Mouse (Mus musculus) liver, embryonic 11.5 days (tissue): Measurements from ENCODE around the gene Adamts6. TPM values are rescaled to one million over a fixed set of nuclear protein-coding genes. Genes with fewer than 3 reads are reported as not detected.

Source experiments
- ATAC-seq: fragments of 200-750 bp; cut with Nextera tagmentation; replicated peaks from 2 replicates; pipeline ENCODE4 v1.8.0; 2017; ENCODE audit warnings: moderate number of reproducible peaks, mild to moderate bottlenecking, moderate TSS enrichment, moderate library complexity; ENCODE audit not compliant: low FRiP score
- DNase-seq: peaks from one replicate; pipeline ENCODE4 v3.0.0-alpha.2; 2017; ENCODE audit warnings: low spot score
- H3K27ac ChIP-seq: fragments of 300-500 bp; sonication (generic); 2 replicates; pipeline ENCODE4 v1.5.1; 2014; ENCODE audit warnings: mild to moderate bottlenecking, low read depth, low read length, control low read depth
- H3K27me3 ChIP-seq: fragments of 300-500 bp; sonication (generic); replicated peaks from 2 replicates; pipeline ENCODE4 v1.6.1; 2014; ENCODE audit warnings: low read length, mixed read lengths; ENCODE audit not compliant: control insufficient read depth, insufficient read depth
- H3K36me3 ChIP-seq: fragments of 300-500 bp; sonication (generic); 2 replicates; pipeline ENCODE4 v1.6.1; 2014; ENCODE audit warnings: mild to moderate bottlenecking, low read length, moderate library complexity, mixed read lengths; ENCODE audit not compliant: control insufficient read depth, insufficient read depth
- H3K4me1 ChIP-seq: fragments of 300-500 bp; sonication (generic); replicated peaks from 2 replicates; pipeline ENCODE4 v1.6.1; 2014; ENCODE audit warnings: low read length, mixed read lengths; ENCODE audit not compliant: control insufficient read depth, insufficient read depth
- H3K4me2 ChIP-seq: fragments of 300-500 bp; sonication (generic); 2 replicates; pipeline ENCODE4 v1.6.1; 2014; ENCODE audit warnings: mild to moderate bottlenecking, control low read depth, moderate library complexity
- H3K4me3 ChIP-seq: fragments of 300-500 bp; sonication (generic); 2 replicates; pipeline ENCODE4 v1.5.1; 2014; ENCODE audit warnings: low read depth, low read length, control low read depth
- H3K9ac ChIP-seq: fragments of 300-500 bp; sonication (generic); 2 replicates; pipeline ENCODE4 v1.6.1; 2014; ENCODE audit warnings: low read depth, low read length, control low read depth
- H3K9me3 ChIP-seq: fragments of 300-500 bp; sonication (generic); 2 replicates; pipeline ENCODE4 v1.6.1; 2016; ENCODE audit warnings: low read length, inconsistent platforms, mixed read lengths; ENCODE audit not compliant: control insufficient read depth
- WGBS: fragments of 180-500 bp; shearing (Covaris S2); extraction: QIAGEN DNeasy Blood & Tissue Kit; methylation state at CpG from one replicate; pipeline ENCODE4 v1.1.7; 2014; 5-methylcytosine and 5-hydroxymethylcytosine counted together
- polyA plus RNA-seq: library from polyadenylated mRNA; unstranded; fragments of >200 nt; fragmentation: Nextera tagmentation; extraction: Ambion mirVana; gene quantifications from 2 replicates; pipeline ENCODE4 v1.2.1, GENCODE M21; 2014

Adamts6 gene
- polyA plus RNA-seq, 1 experiment from 2014 or later = 0.95 TPM

GRCm38 (mm10) chr13:104504043-104504442 is 216.4 kb downstream of the Adamts6 start:
- no peak overlapping the region for H3K9ac ChIP-seq
- H3K36me3 ChIP-seq = no peaks in the 10 kb centered on the region
- WGBS = 63% methylated on average over 1 of the region's 1 CpGs
- H3K4me2 ChIP-seq = no peak overlapping the region
- H3K4me3 ChIP-seq = no peak overlapping the region
- no peak overlapping the region for H3K27ac ChIP-seq
- no peaks in the 10 kb centered on the region for H3K27me3 ChIP-seq
- DNase-seq (no peak), ATAC-seq (no peak)
- H3K9me3 ChIP-seq = no peaks in the 10 kb centered on the region
- H3K4me1 ChIP-seq = no peaks in the 10 kb centered on the region

GRCm38 (mm10) chr13:104506165-104506875 is 218.7 kb downstream of the Adamts6 start:
- H3K9me3 ChIP-seq = no peaks in the 10 kb centered on the region
- ATAC-seq (no peak), DNase-seq (no peak)
- H3K27ac ChIP-seq = no peak overlapping the region
- no peak overlapping the region for H3K4me3 ChIP-seq
- H3K4me2 ChIP-seq = no peak overlapping the region
- H3K36me3 ChIP-seq = no peaks in the 10 kb centered on the region
- H3K9ac ChIP-seq = no peak overlapping the region
- 77% methylated on average over 6 of the region's 6 CpGs for WGBS
- H3K27me3 ChIP-seq = no peaks in the 10 kb centered on the region
- no peaks in the 10 kb centered on the region for H3K4me1 ChIP-seq

GRCm38 (mm10) chr13:104507671-104508070 is 220.0 kb downstream of the Adamts6 start:
- Histone ChIP-seq H3K4me2 (no peak overlapping the region), H3K9ac (no peak overlapping the region), H3K27me3 (no peaks in the 10 kb centered on the region), H3K27ac (no peak overlapping the region), H3K9me3 (no peaks in the 10 kb centered on the region), H3K4me3 (no peak overlapping the region), H3K4me1 (no peaks in the 10 kb centered on the region), H3K36me3 (no peaks in the 10 kb centered on the region)
- WGBS = 87% methylated on average over 6 of the region's 6 CpGs
- no peak for ATAC-seq
- DNase-seq = no peak

GRCm38 (mm10) chr13:104509561-104510493 is 222.2 kb downstream of the Adamts6 start:
- Histone ChIP-seq H3K4me3 (no peak overlapping the region), H3K4me1 (no peaks in the 10 kb centered on the region), H3K9me3 (no peaks in the 10 kb centered on the region), H3K9ac (no peak overlapping the region), H3K36me3 (no peaks in the 10 kb centered on the region), H3K27ac (no peak overlapping the region), H3K27me3 (no peaks in the 10 kb centered on the region), H3K4me2 (no peak overlapping the region)
- no peak for DNase-seq
- WGBS = 80% methylated on average over 26 of the region's 26 CpGs
- 0 out of 2 replicates have a peak, but pooled peaks have one; percentile 28 for ATAC-seq

- Histone ChIP-seq H3K27me3 (no peaks in the 10 kb centered on the region), H3K27ac (no peak overlapping the region), H3K4me3 (no peak overlapping the region), H3K36me3 (no peaks in the 10 kb centered on the region), H3K9ac (no peak overlapping the region), H3K4me1 (no peaks in the 10 kb centered on the region), H3K9me3 (no peaks in the 10 kb centered on the region), H3K4me2 (no peak overlapping the region)
- no peak for DNase-seq
- WGBS = 77% methylated on average over 5 of the region's 5 CpGs
- no peak for ATAC-seq
These were observed 223.1 kb downstream of the Adamts6 start for GRCm38 (mm10) chr13:104510766-104511165.

- H3K4me3 ChIP-seq = no peak overlapping the region
- no peak for ATAC-seq
These were observed 227.4 kb downstream of the Adamts6 start for GRCm38 (mm10) chr13:104515054-104515453.

GRCm38 (mm10) chr13:104516146-104516545 is 228.5 kb downstream of the Adamts6 start:
- no peak overlapping the region for H3K4me3 ChIP-seq
- no peak overlapping the region for H3K4me2 ChIP-seq
- H3K4me1 ChIP-seq = no peaks in the 10 kb centered on the region
- H3K27me3 ChIP-seq = no peaks in the 10 kb centered on the region
- DNase-seq = no peak
- ATAC-seq = no peak
- H3K9ac ChIP-seq = no peak overlapping the region
- H3K9me3 ChIP-seq = no peaks in the 10 kb centered on the region
- no peaks in the 10 kb centered on the region for H3K36me3 ChIP-seq
- 45% methylated on average over 4 of the region's 4 CpGs for WGBS
- no peak overlapping the region for H3K27ac ChIP-seq

More at GRCm38 (mm10) chr13:104515054-104515453, 227.4 kb downstream of the Adamts6 start:
- Histone ChIP-seq H3K36me3 (no peaks in the 10 kb centered on the region), H3K4me2 (no peak overlapping the region), H3K9ac (no peak overlapping the region), H3K9me3 (no peaks in the 10 kb centered on the region), H3K27ac (no peak overlapping the region), H3K4me1 (no peaks in the 10 kb centered on the region), H3K27me3 (no peaks in the 10 kb centered on the region)
- 70% methylated on average over 1 of the region's 1 CpGs for WGBS
- DNase-seq = no peak

GRCm38 (mm10) chr13:104516766-104517364 is 229.2 kb downstream of the Adamts6 start:
- Histone ChIP-seq H3K36me3 (no peaks in the 10 kb centered on the region), H3K27me3 (no peaks in the 10 kb centered on the region), H3K4me3 (no peak overlapping the region), H3K4me1 (no peaks in the 10 kb centered on the region), H3K9ac (no peak overlapping the region), H3K4me2 (no peak overlapping the region), H3K27ac (no peak overlapping the region), H3K9me3 (no peaks in the 10 kb centered on the region)
- DNase-seq = no peak
- ATAC-seq = no peak
- 59% methylated on average over 7 of the region's 7 CpGs for WGBS
